Comparison of ENCODE assay signal across 29 mouse cellular contexts in genomic region chr1:43108729-43109128, GRCm38 (mm10).
"Had no signal": no experiment of that assay in that cellular context is flagged by ENCODE, and none has a peak within 500 bp of the region (broad histone marks: within the 10 kb centered on the region; RNA-seq: fewer than 3 reads in every experiment).

No protein-coding gene starts in this region.

- ATAC-seq: forebrain, embryonic 13.5 days; forebrain, embryonic 14.5 days; forebrain, embryonic 15.5 days; forebrain, embryonic 16.5 days; forebrain, postnatal 0 days had no signal

- DNase-seq: cerebellum, adult 2 months; cerebellum, adult 8-10 months; cerebellum, adult 9-10 months; cerebellum, adult 9-11 months; cerebellum, postnatal 10 days; cerebellum, postnatal 14 days; cerebellum, postnatal 25 days; cerebellum, postnatal 36 days; embryo, embryonic 11 days; forebrain, postnatal 0 days; gastrocnemius, adult 2 months; gastrocnemius, postnatal 10 days; gastrocnemius, postnatal 14 days; gastrocnemius, postnatal 25 days; gastrocnemius, postnatal 36 days; heart, adult 11 months; heart, adult 18-20 months; heart, adult 2 months had no signal

- H3K27me3 ChIP-seq: embryonic facial prominence, embryonic 12.5 days; embryonic facial prominence, embryonic 13.5 days; embryonic facial prominence, embryonic 15.5 days; forebrain, embryonic 12.5 days; forebrain, embryonic 13.5 days; forebrain, embryonic 15.5 days had no signal

- H3K27ac ChIP-seq: embryonic facial prominence, embryonic 10.5 days; embryonic facial prominence, embryonic 12.5 days; embryonic facial prominence, embryonic 13.5 days; embryonic facial prominence, embryonic 15.5 days; forebrain, embryonic 10.5 days; forebrain, embryonic 12.5 days; forebrain, embryonic 13.5 days; forebrain, embryonic 15.5 days; gastrocnemius, adult 2 months; heart, adult 2 months had no signal

- H3K9me3 ChIP-seq: embryonic facial prominence, embryonic 10.5 days; embryonic facial prominence, embryonic 12.5 days; embryonic facial prominence, embryonic 13.5 days; embryonic facial prominence, embryonic 15.5 days; forebrain, embryonic 12.5 days; forebrain, embryonic 13.5 days; forebrain, embryonic 15.5 days had no signal

- H3K4me1 ChIP-seq: embryonic facial prominence, embryonic 10.5 days; embryonic facial prominence, embryonic 12.5 days; embryonic facial prominence, embryonic 13.5 days; embryonic facial prominence, embryonic 15.5 days; forebrain, embryonic 10.5 days; forebrain, embryonic 12.5 days; forebrain, embryonic 13.5 days; forebrain, embryonic 15.5 days had no signal

- H3K4me3 ChIP-seq: embryonic facial prominence, embryonic 10.5 days; embryonic facial prominence, embryonic 12.5 days; embryonic facial prominence, embryonic 13.5 days; embryonic facial prominence, embryonic 15.5 days; erythroblast, embryonic 14.5 days; forebrain, embryonic 10.5 days; forebrain, embryonic 12.5 days; forebrain, embryonic 13.5 days; forebrain, embryonic 15.5 days; gastrocnemius, adult 2 months; heart, adult 2 months had no signal

- H3K4me2 ChIP-seq: embryonic facial prominence, embryonic 12.5 days; embryonic facial prominence, embryonic 13.5 days; embryonic facial prominence, embryonic 15.5 days; forebrain, embryonic 12.5 days; forebrain, embryonic 13.5 days; forebrain, embryonic 15.5 days had no signal

- H3K9ac ChIP-seq: embryonic facial prominence, embryonic 12.5 days; embryonic facial prominence, embryonic 13.5 days; embryonic facial prominence, embryonic 15.5 days; forebrain, embryonic 12.5 days; forebrain, embryonic 13.5 days; forebrain, embryonic 15.5 days; forebrain, postnatal 0 days had no signal
